Mouse (Mus musculus): ENCODE measurements around the gene Pik3ip1. TPM values are rescaled to one million over a fixed set of nuclear protein-coding genes. Genes with fewer than 3 reads are reported as not detected.

Gene Pik3ip1
- total RNA-seq, 2 experiments from 2014 or later, result 11.0 to 15.8 TPM

GRCm38 (mm10) chr11:3302792-3303191, 27.4 kb upstream of the Pik3ip1 start:
- DNase-seq, result no peak

GRCm38 (mm10) chr11:3305821-3306220, 24.4 kb upstream of the Pik3ip1 start:
- no peak for DNase-seq

GRCm38 (mm10) chr11:3307875-3308274, 22.3 kb upstream of the Pik3ip1 start:
- no peak for DNase-seq

GRCm38 (mm10) chr11:3309884-3310283, 20.3 kb upstream of the Pik3ip1 start:
- DNase-seq, result no peak

- no peak for DNase-seq
Observed at GRCm38 (mm10) chr11:3310789-3311585, 19.2 kb upstream of the Pik3ip1 start.

GRCm38 (mm10) chr11:3311586-3312347, 18.4 kb upstream of the Pik3ip1 start:
- no peak for DNase-seq

- DNase-seq, result no peak
Observed at GRCm38 (mm10) chr11:3313294-3313693, 16.9 kb upstream of the Pik3ip1 start.

GRCm38 (mm10) chr11:3314148-3314547, 16.1 kb upstream of the Pik3ip1 start:
- DNase-seq, result peak; percentile 72

- no peak for DNase-seq
Observed at GRCm38 (mm10) chr11:3318286-3318685, 11.9 kb upstream of the Pik3ip1 start.

GRCm38 (mm10) chr11:3328271-3328670, 1.9 kb upstream of the Pik3ip1 start:
- DNase-seq, result no peak

GRCm38 (mm10) chr11:3328806-3329775, 1.1 kb upstream of the Pik3ip1 start:
- DNase-seq, result no peak

GRCm38 (mm10) chr11:3330566-3330965, 365 bp downstream of the Pik3ip1 start:
- peak; percentile 84 for DNase-seq

- DNase-seq, result no peak
Observed at GRCm38 (mm10) chr11:3330991-3331750, 970 bp downstream of the Pik3ip1 start.

GRCm38 (mm10) chr11:3331756-3332642, 1.8 kb downstream of the Pik3ip1 start:
- peak; percentile 86 for DNase-seq

GRCm38 (mm10) chr11:3333111-3333695, 3.0 kb downstream of the Pik3ip1 start:
- DNase-seq, result no peak

GRCm38 (mm10) chr11:3334141-3334710, 4.0 kb downstream of the Pik3ip1 start:
- no peak for DNase-seq

- no peak for DNase-seq
Observed at GRCm38 (mm10) chr11:3334711-3335316, 4.6 kb downstream of the Pik3ip1 start.

GRCm38 (mm10) chr11:3335651-3336216, 5.5 kb downstream of the Pik3ip1 start:
- DNase-seq, result peak; percentile 48

GRCm38 (mm10) chr11:3336602-3337001, 6.4 kb downstream of the Pik3ip1 start:
- DNase-seq, result no peak
